29 mouse cellular contexts compared by ENCODE assay signal in the genomic region with DNA sequence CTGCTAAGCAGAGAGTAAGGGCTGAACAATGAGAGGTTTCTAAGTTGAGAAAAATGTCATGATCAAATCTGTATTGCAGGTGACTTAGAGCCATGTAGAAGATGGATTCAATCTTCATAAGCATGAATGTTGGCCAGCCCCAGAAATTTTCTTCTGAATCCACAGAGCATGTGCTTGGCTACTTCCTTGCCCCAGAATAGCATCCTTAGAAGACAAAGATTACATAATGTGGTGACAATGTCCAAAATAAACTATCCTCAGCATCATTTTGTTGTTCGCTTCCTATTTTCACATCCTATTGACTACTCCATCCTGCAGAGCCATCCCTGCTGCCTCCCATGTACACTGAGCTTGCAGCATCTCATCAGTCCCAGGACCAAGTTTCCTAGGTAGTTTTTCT. TPM values are rescaled to one million over a fixed set of nuclear protein-coding genes. Genes with fewer than 3 reads are reported as not detected.
"Had no signal": no experiment of that assay in that cellular context is flagged by ENCODE, and none has a peak within 500 bp of the region (broad histone marks: within the 10 kb centered on the region; RNA-seq: fewer than 3 reads in every experiment).

No protein-coding gene starts in this region.

- H3K4me3 ChIP-seq: limb, embryonic 10.5 days; limb, embryonic 13.5 days; neural tube, embryonic 12.5 days; neural tube, embryonic 15.5 days had no signal

- H3K4me2 ChIP-seq: limb, embryonic 13.5 days; lung, embryonic 14.5 days; midbrain, embryonic 11.5 days; neural tube, embryonic 12.5 days; neural tube, embryonic 15.5 days had no signal

- H3K9ac ChIP-seq: limb, embryonic 13.5 days; liver, embryonic 14.5 days; liver, postnatal 0 days; lung, embryonic 14.5 days; neural tube, embryonic 12.5 days; neural tube, embryonic 15.5 days had no signal

- H3K4me1 ChIP-seq: limb, embryonic 10.5 days; limb, embryonic 13.5 days; neural tube, embryonic 12.5 days; neural tube, embryonic 15.5 days had no signal

- H3K9me3 ChIP-seq: limb, embryonic 10.5 days; limb, embryonic 13.5 days; neural tube, embryonic 12.5 days; neural tube, embryonic 15.5 days had no signal

- H3K27ac ChIP-seq: limb, embryonic 10.5 days; limb, embryonic 13.5 days; liver, embryonic 14.5 days; neural tube, embryonic 12.5 days; neural tube, embryonic 15.5 days; stomach, postnatal 0 days had no signal

- ATAC-seq: liver, postnatal 0 days; lung, postnatal 0 days had no signal

- H3K27me3 ChIP-seq: limb, embryonic 13.5 days; neural tube, embryonic 12.5 days; neural tube, embryonic 15.5 days had no signal

- DNase-seq: kidney, adult 18-20 months; kidney, adult 9 months; kidney, postnatal 14 days; kidney, postnatal 4 days; liver; liver, postnatal 0 days; lung, embryonic 14.5 days; midbrain, embryonic 14.5 days; right cerebral cortex, adult 18-20 months; right cerebral cortex, postnatal 14 days; right cerebral cortex, postnatal 4 days; thymus, adult 2 months; thymus, postnatal 14 days had no signal

- H3K36me3 ChIP-seq: limb, embryonic 10.5 days; limb, embryonic 13.5 days; neural tube, embryonic 12.5 days; neural tube, embryonic 15.5 days had no signal

RNA-seq across cellular contexts. Expression of a gene that starts 13.3 kb away (rescaled TPM):
- total RNA-seq: layer of hippocampus, adult 18-20 months; layer of hippocampus, postnatal 14 days; left cerebral cortex, adult 18-20 months; left cerebral cortex, postnatal 25 days; midbrain, postnatal 0 days had no signal
- polyA plus RNA-seq: midbrain, embryonic 11.5 days; midbrain, postnatal 0 days had no signal

RNA-seq across cellular contexts. Expression of a gene that starts 26.5 kb away (rescaled TPM):
- total RNA-seq: layer of hippocampus, adult 18-20 months; layer of hippocampus, postnatal 14 days; left cerebral cortex, adult 18-20 months; left cerebral cortex, postnatal 25 days had no signal
- polyA plus RNA-seq: stomach, embryonic 14.5 days had no signal

RNA-seq across cellular contexts. Expression of a gene that starts 28.1 kb away (rescaled TPM):
- total RNA-seq: layer of hippocampus, adult 18-20 months; layer of hippocampus, postnatal 14 days; left cerebral cortex, adult 18-20 months; left cerebral cortex, postnatal 25 days; megakaryocyte-erythroid progenitor cell, adult 5-6 weeks; midbrain, postnatal 0 days had no signal
- polyA plus RNA-seq: midbrain, embryonic 11.5 days had no signal

RNA-seq across cellular contexts. Expression of a gene that starts 30.2 kb away (rescaled TPM):
- total RNA-seq: layer of hippocampus, adult 18-20 months; layer of hippocampus, postnatal 14 days; left cerebral cortex, adult 18-20 months; left cerebral cortex, postnatal 25 days; megakaryocyte-erythroid progenitor cell, adult 5-6 weeks; midbrain, postnatal 0 days had no signal
- polyA plus RNA-seq: kidney, embryonic 16.5 days; limb, embryonic 10.5 days; limb, embryonic 13.5 days; liver, embryonic 14.5 days; liver, postnatal 0 days; lung, embryonic 14.5 days; lung, postnatal 0 days; midbrain, embryonic 11.5 days; midbrain, embryonic 14.5 days; midbrain, postnatal 0 days; neural tube, embryonic 12.5 days; neural tube, embryonic 15.5 days; stomach, embryonic 14.5 days; stomach, postnatal 0 days; thymus, adult 2 months had no signal

RNA-seq across cellular contexts. Expression of a gene that starts 33.1 kb away (rescaled TPM):
- total RNA-seq: layer of hippocampus, postnatal 14 days; megakaryocyte-erythroid progenitor cell, adult 5-6 weeks; midbrain, postnatal 0 days had no signal
- polyA plus RNA-seq: kidney, embryonic 16.5 days; limb, embryonic 10.5 days; limb, embryonic 13.5 days; liver, embryonic 14.5 days; lung, embryonic 14.5 days; lung, postnatal 0 days; midbrain, embryonic 11.5 days; midbrain, embryonic 14.5 days; neural tube, embryonic 12.5 days; neural tube, embryonic 15.5 days had no signal
